Comparison of ENCODE assay signal across 13 mouse cellular contexts in genomic region chrX:13506376-13506775, GRCm38 (mm10). TPM values are rescaled to one million over a fixed set of nuclear protein-coding genes. Genes with fewer than 3 reads are reported as not detected.
A peak's percentile ranks its signal among the peaks of the same experiment; 100 is the strongest.
DNase-seq lines count a peak whose midpoint lies in the region; ATAC-seq and TF ChIP-seq lines count a peak whose summit lies in the region.
"Had no signal": no experiment of that assay in that cellular context is flagged by ENCODE, and none has a peak within 500 bp of the region (broad histone marks: within the 10 kb centered on the region; RNA-seq: fewer than 3 reads in every experiment).

No protein-coding gene starts in this region.

- DNase-seq in gastrocnemius, adult 2 months = no peak
- DNase-seq in gastrocnemius, adult 18-20 months (ENCODE audit: low spot score) = no peak
- peak; percentile 9 for DNase-seq in kidney, adult 9 months
- DNase-seq in kidney, postnatal 4 days = no peak
- DNase-seq in lung, postnatal 25 days (ENCODE audit: low spot score) = peak; percentile 56
- DNase-seq in T-cell, adult 2 months (ENCODE audit: low spot score) = no peak
- DNase-seq in adipocyte (ENCODE audit: low spot score) = no peak
- DNase-seq: cerebellum, adult 8-10 months; right cerebral cortex, postnatal 14 days; thymus, adult 2 months had no signal

- no peak overlapping the region for H3K4me3 ChIP-seq in gastrocnemius, adult 2 months
- H3K4me3 ChIP-seq: limb, embryonic 10.5 days; megakaryocyte, embryonic 14.5 days had no signal

- intact Hi-C loops in gastrocnemius, adult 2 months (cut with DNase I) = no loop called here

- H3K27ac ChIP-seq in gastrocnemius, adult 2 months = peak overlapping the region; percentile 41
- H3K27ac ChIP-seq: limb, embryonic 10.5 days had no signal

- ATAC-seq in common myeloid progenitor, adult 5-6 weeks (replicated peaks; ENCODE audit: low read depth, poor library complexity, severe bottlenecking) = 0 out of 2 replicates have a peak, but pooled peaks have one; percentile 11

- no peak for TF ChIP-seq CTCF in gastrocnemius, adult 2 months (IDR thresholded peaks at IDR 0.05)

RNA-seq across cellular contexts. Expression of gene Nyx, which starts 40.5 kb away (rescaled TPM):
- total RNA-seq in gastrocnemius, adult 2 months (2021) = under 1 TPM in 1 of 2 experiments, not detected in 1; 0.03 TPM
- under 1 TPM in 1 of 2 experiments, not detected in 1; 0.07 TPM for total RNA-seq in gastrocnemius, adult 18-20 months (2021)
- total RNA-seq in common myeloid progenitor, adult 5-6 weeks (2017) = not detected in 2 replicates

Comparison
In these comparisons a context has a peak if more than half of its experiments do, and no peak if none do; other contexts are left out.
1. DNase-seq: peak in kidney, adult 9 months (single experiment) and lung, postnatal 25 days (single experiment); none in gastrocnemius, adult 2 months (single experiment), gastrocnemius, adult 18-20 months (single experiment), kidney, postnatal 4 days (0 of 2), T-cell, adult 2 months (single experiment) and adipocyte (single experiment).